Mouse (Mus musculus) liver, adult 2 months (tissue): ENCODE measurements around the gene Dohh.

Experiments used
- CTCF ChIP-seq: fragments of 200-500 bp; IDR thresholded peaks from 2 replicates; pipeline ENCODE4 v1.5.1; 2011; ENCODE audit warnings: low read depth, low read length, control low read depth
- POLR2A ChIP-seq: fragments of 200-500 bp; IDR thresholded peaks from 2 replicates; pipeline ENCODE4 v1.6.1; 2011; ENCODE audit warnings: low read length, control low read depth; ENCODE audit not compliant: insufficient read depth; ENCODE audit errors: extremely low read depth

DNA sequence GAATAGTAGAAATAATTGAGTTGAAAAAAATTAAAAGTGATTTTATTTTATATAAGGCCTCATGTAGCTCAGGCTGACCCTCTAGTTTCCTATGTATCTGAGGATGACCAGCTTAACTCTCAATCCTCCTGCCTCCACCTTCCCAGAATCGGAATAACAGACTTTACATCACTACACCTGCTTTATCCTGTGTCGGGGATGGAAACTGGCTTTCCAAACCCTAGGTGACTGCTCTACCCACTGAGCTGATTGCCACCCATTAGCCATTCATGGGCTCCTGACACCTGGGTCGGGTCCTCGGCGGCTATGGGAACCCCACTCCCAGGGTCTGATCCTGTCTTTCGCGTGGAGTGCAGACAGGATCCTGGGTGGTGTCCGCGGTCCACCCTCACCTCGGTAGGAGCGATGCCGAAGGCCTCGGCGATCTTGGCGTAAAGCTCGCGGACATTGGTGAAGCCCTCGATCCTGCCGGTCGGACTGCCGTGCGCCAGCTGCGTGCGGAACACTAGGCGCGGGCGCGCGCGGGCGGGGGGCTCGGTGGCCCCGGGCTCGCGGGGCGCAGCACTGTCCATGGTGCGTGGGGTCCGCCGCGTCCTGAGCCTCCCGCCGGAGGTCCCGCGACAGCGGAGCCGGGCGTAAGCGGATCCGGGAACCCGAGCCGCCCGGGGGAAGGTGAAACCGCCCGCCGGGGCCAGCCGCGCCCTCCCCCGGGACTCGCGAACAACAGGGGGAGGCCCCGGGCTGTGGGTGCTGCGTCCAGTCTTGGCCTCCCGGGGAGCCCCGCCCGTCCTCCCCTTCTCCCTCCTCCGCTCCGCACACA is 41.3 kb upstream of the Dohh start, which contains the start of gene Gipc3:
- no peak for TF ChIP-seq POLR2A
- TF ChIP-seq CTCF, result no peak
